ENCODE assay signal across 13 mouse cellular contexts in the genomic region with DNA sequence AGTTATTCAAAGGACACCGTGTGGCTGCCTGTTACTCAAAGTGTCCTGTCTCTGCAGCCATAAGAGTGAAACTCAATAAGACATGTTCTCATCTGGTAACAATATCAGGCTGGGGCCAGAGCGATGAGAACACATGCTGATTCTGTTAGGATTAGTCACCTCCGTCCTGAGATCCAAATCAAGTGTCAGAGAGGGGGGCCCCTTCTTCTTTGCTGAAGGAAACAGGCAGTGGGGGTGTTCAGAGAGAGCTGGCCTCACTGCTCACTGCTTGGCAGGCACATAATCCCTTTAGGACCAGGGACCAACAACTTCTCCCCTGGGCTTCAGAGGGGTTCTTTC. TPM values are rescaled to one million over a fixed set of nuclear protein-coding genes. Genes with fewer than 3 reads are reported as not detected.
A peak's percentile ranks its signal among the peaks of the same experiment; 100 is the strongest.
DNase-seq lines count a peak whose midpoint lies in the region; ATAC-seq and TF ChIP-seq lines count a peak whose summit lies in the region.
"Had no signal": no experiment of that assay in that cellular context is flagged by ENCODE, and none has a peak within 500 bp of the region (broad histone marks: within the 10 kb centered on the region; RNA-seq: fewer than 3 reads in every experiment).

No protein-coding gene starts in this region.

- 0 out of 2 replicates have a peak overlapping the region, but pooled peaks have one; percentile 26 for H3K27ac ChIP-seq in heart, embryonic 10.5 days
- peak overlapping the region; percentile 54; the same call in 1 of the 2 replicates for H3K27ac ChIP-seq in embryonic facial prominence, embryonic 12.5 days
- peak overlapping the region; percentile 62; the same call in 1 of the 2 replicates for H3K27ac ChIP-seq in limb, embryonic 15.5 days
- H3K27ac ChIP-seq: kidney, postnatal 0 days; lung, embryonic 15.5 days had no signal

- H3K36me3 ChIP-seq in heart, embryonic 10.5 days: 0 out of 2 replicates have a peak, but pooled peaks cover 5% of the 10 kb centered on the region
- peaks cover 12% of the 10 kb centered on the region for H3K36me3 ChIP-seq in C2C12 (ENCODE audit: control insufficient read depth, insufficient read depth)
- no peaks in the 10 kb centered on the region for H3K36me3 ChIP-seq in embryonic facial prominence, embryonic 12.5 days
- H3K36me3 ChIP-seq in limb, embryonic 15.5 days: peaks cover 31% of the 10 kb centered on the region; the same call in 1 of the 2 replicates

- no peak overlapping the region for H3ac ChIP-seq in C2C12 (ENCODE audit: control insufficient read depth, insufficient read length, low read depth)

- 54% methylated on average over 3 of the region's 3 CpGs for WGBS in heart, embryonic 10.5 days
- 15% methylated on average over 3 of the region's 3 CpGs for WGBS in embryonic facial prominence, embryonic 12.5 days
- 34% methylated on average over 3 of the region's 3 CpGs for WGBS in limb, embryonic 15.5 days

- H3K79me2 ChIP-seq in C2C12 (ENCODE audit: control insufficient read depth, insufficient read depth): no peaks in the 10 kb centered on the region

- no peaks in the 10 kb centered on the region for H3K9me3 ChIP-seq in heart, embryonic 10.5 days
- no peaks in the 10 kb centered on the region for H3K9me3 ChIP-seq in embryonic facial prominence, embryonic 12.5 days
- no peaks in the 10 kb centered on the region for H3K9me3 ChIP-seq in limb, embryonic 15.5 days
- H3K9me3 ChIP-seq: lung, embryonic 15.5 days had no signal

- no peak overlapping the region; the same call in 1 of the 2 replicates for H3K9ac ChIP-seq in embryonic facial prominence, embryonic 12.5 days
- H3K9ac ChIP-seq in limb, embryonic 15.5 days: no peak overlapping the region
- H3K9ac ChIP-seq: lung, embryonic 15.5 days had no signal

- no peak overlapping the region for H3K4me2 ChIP-seq in embryonic facial prominence, embryonic 12.5 days (replicated peaks)
- H3K4me2 ChIP-seq in limb, embryonic 15.5 days: no peak overlapping the region
- H3K4me2 ChIP-seq: lung, embryonic 15.5 days had no signal

- TF ChIP-seq CTCF in C2C12 (IDR thresholded peaks at IDR 0.05; ENCODE audit: control insufficient read depth, insufficient read depth, insufficient read length): no peak

- peaks cover 30% of the 10 kb centered on the region for H3K4me1 ChIP-seq in heart, embryonic 10.5 days
- peaks cover 28% of the 10 kb centered on the region for H3K4me1 ChIP-seq in embryonic facial prominence, embryonic 12.5 days
- peaks cover 22% of the 10 kb centered on the region for H3K4me1 ChIP-seq in limb, embryonic 15.5 days

- DNase-seq in heart, embryonic 10.5 days (ENCODE audit: low spot score): no peak
- DNase-seq in heart, postnatal 4 days: no peak
- no peak for DNase-seq in urinary bladder, postnatal 14 days (ENCODE audit: low spot score)
- no peak for DNase-seq in frontal cortex, postnatal 14 days (ENCODE audit: low spot score in 2 of 2)
- DNase-seq in urinary bladder, postnatal 25 days (ENCODE audit: low spot score): no peak

- ATAC-seq in embryonic facial prominence, embryonic 12.5 days (ENCODE audit: insufficient number of reproducible peaks, insufficient read depth, low FRiP score, low TSS enrichment): no peak
- ATAC-seq in limb, embryonic 15.5 days (ENCODE audit: insufficient number of reproducible peaks, low FRiP score, low TSS enrichment, low read depth): peak; percentile 56

- no peaks in the 10 kb centered on the region for H3K79me3 ChIP-seq in C2C12 (ENCODE audit: low read depth)

- no peak overlapping the region for H3K4me3 ChIP-seq in heart, embryonic 10.5 days
- H3K4me3 ChIP-seq in C2C12 (ENCODE audit: insufficient read depth, poor library complexity, severe bottlenecking): no peak overlapping the region
- H3K4me3 ChIP-seq in embryonic facial prominence, embryonic 12.5 days: no peak overlapping the region
- H3K4me3 ChIP-seq in limb, embryonic 15.5 days: no peak overlapping the region
- H3K4me3 ChIP-seq: erythroblast, embryonic 14.5 days; lung, embryonic 15.5 days had no signal

- no peaks in the 10 kb centered on the region for H3K27me3 ChIP-seq in heart, embryonic 10.5 days (ENCODE audit: insufficient read depth, poor library complexity, severe bottlenecking)
- no peaks in the 10 kb centered on the region for H3K27me3 ChIP-seq in C2C12 (ENCODE audit: control insufficient read depth, insufficient read depth, insufficient read length)
- no peaks in the 10 kb centered on the region for H3K27me3 ChIP-seq in embryonic facial prominence, embryonic 12.5 days
- H3K27me3 ChIP-seq in limb, embryonic 15.5 days: no peaks in the 10 kb centered on the region
- H3K27me3 ChIP-seq: CH12.LX; lung, embryonic 15.5 days had no signal

TF ChIP-seq in C2C12, 6 proteins besides CTCF, POLR2A, EP300 and RAD21:
- TF ChIP-seq USF1 (IDR thresholded peaks at IDR 0.05; ENCODE audit: low read depth) (no peak), MYOD1 (IDR thresholded peaks at IDR 0.05; ENCODE audit: control insufficient read depth, insufficient read length, low read depth) (peak; percentile 15)

RNA-seq across cellular contexts. Expression of a gene that starts 12.7 kb away (rescaled TPM):
- 25.5 and 28.4 TPM in 2 replicates for polyA plus RNA-seq in heart, embryonic 10.5 days (2016; fragmentation: Nextera tagmentation; extraction: Ambion mirVana)
- total RNA-seq in heart, postnatal 4 days (2021): 10 to 100 TPM; 44.4 to 46.1 TPM
- polyA plus RNA-seq in C2C12 (2012; fragmentation: generic; extraction: Trizol): 219 TPM
- polyA plus RNA-seq in embryonic facial prominence, embryonic 12.5 days (2016; fragmentation: Nextera tagmentation; extraction: Ambion mirVana): 44.6 and 51.1 TPM in 2 replicates
- polyA plus RNA-seq in limb, embryonic 15.5 days (2015; fragmentation: Nextera tagmentation; extraction: Ambion mirVana): 160 and 305 TPM in 2 replicates

RNA-seq across cellular contexts. Expression of a gene that starts 12.7 kb away (rescaled TPM):
- 16.1 and 21.6 TPM in 2 replicates for polyA plus RNA-seq in heart, embryonic 10.5 days (2016; fragmentation: Nextera tagmentation; extraction: Ambion mirVana)
- 10 to 100 TPM; 14.6 to 15.9 TPM for total RNA-seq in heart, postnatal 4 days (2021)
- 8.8 TPM for polyA plus RNA-seq in C2C12 (2012; fragmentation: generic; extraction: Trizol)
- 38.3 and 41.8 TPM in 2 replicates for polyA plus RNA-seq in embryonic facial prominence, embryonic 12.5 days (2016; fragmentation: Nextera tagmentation; extraction: Ambion mirVana)
- 40.0 and 42.2 TPM in 2 replicates for polyA plus RNA-seq in limb, embryonic 15.5 days (2015; fragmentation: Nextera tagmentation; extraction: Ambion mirVana)

RNA-seq across cellular contexts. Expression of a gene that starts 34.6 kb away (rescaled TPM):
- polyA plus RNA-seq in heart, embryonic 10.5 days (2016; fragmentation: Nextera tagmentation; extraction: Ambion mirVana): 14.8 and 37.5 TPM in 2 replicates
- under 1 TPM; 0.43 to 0.52 TPM for total RNA-seq in heart, postnatal 4 days (2021)
- 0.11 TPM for polyA plus RNA-seq in C2C12 (2012; fragmentation: generic; extraction: Trizol)
- polyA plus RNA-seq in embryonic facial prominence, embryonic 12.5 days (2016; fragmentation: Nextera tagmentation; extraction: Ambion mirVana): 6.1 and 6.6 TPM in 2 replicates
- 1.2 and 1.9 TPM in 2 replicates for polyA plus RNA-seq in limb, embryonic 15.5 days (2015; fragmentation: Nextera tagmentation; extraction: Ambion mirVana)
- total RNA-seq: CH12.LX; left cerebral cortex, postnatal 10 days had no signal
- polyA plus RNA-seq: erythroblast, embryonic 14.5 days had no signal
